Mouse (Mus musculus): Measurements from ENCODE around the gene Slc7a11. TPM values are rescaled to one million over a fixed set of nuclear protein-coding genes. Genes with fewer than 3 reads are reported as not detected.
"Not testable (repeated sequence)": the region's sequence is repeated elsewhere in the genome, so short reads cannot be mapped to it uniquely, and the experiment has no call there.

Slc7a11 gene
- polyA plus RNA-seq, 1 experiment from 2014 or later, result 1.2 TPM

- Histone ChIP-seq H3K4me1 (peaks cover 3% of the 10 kb centered on the region; the same call in 1 of the 2 replicates), H3K36me3 (no peaks in the 10 kb centered on the region), H3K4me3 (no peak overlapping the region), H3K9me3 (no peaks in the 10 kb centered on the region), H3K27ac (no peak overlapping the region), H3K27me3 (no peaks in the 10 kb centered on the region), H3K9ac (no peak overlapping the region), H3K4me2 (replicated peaks) (no peak overlapping the region)
- no peak for ATAC-seq (ENCODE audit: insufficient number of reproducible peaks, insufficient read depth, low FRiP score, low TSS enrichment)
- WGBS, result 81% methylated on average over 2 of the region's 2 CpGs
Observed at GRCm38 (mm10) chr3:50440409-50440808, 3.0 kb downstream of the Slc7a11 start.

- H3K27me3 ChIP-seq, result no peaks in the 10 kb centered on the region
- no peaks in the 10 kb centered on the region for H3K36me3 ChIP-seq
- no peak for ATAC-seq (ENCODE audit: insufficient number of reproducible peaks, insufficient read depth, low FRiP score, low TSS enrichment)
- no peak overlapping the region for H3K4me2 ChIP-seq (replicated peaks)
- no peaks in the 10 kb centered on the region for H3K4me1 ChIP-seq
- 88% methylated on average over 5 of the region's 5 CpGs for WGBS
- H3K27ac ChIP-seq, result no peak overlapping the region
- no peak overlapping the region for H3K4me3 ChIP-seq
- H3K9me3 ChIP-seq, result no peaks in the 10 kb centered on the region
- no peak overlapping the region for H3K9ac ChIP-seq
Observed at GRCm38 (mm10) chr3:50439429-50439828, 4.0 kb downstream of the Slc7a11 start.

- ATAC-seq (ENCODE audit: insufficient number of reproducible peaks, insufficient read depth, low FRiP score, low TSS enrichment), result no peak
- Histone ChIP-seq H3K36me3 (no peaks in the 10 kb centered on the region), H3K4me1 (peaks cover 4% of the 10 kb centered on the region; the same call in 1 of the 2 replicates), H3K4me2 (replicated peaks) (no peak overlapping the region), H3K4me3 (no peak overlapping the region), H3K27me3 (no peaks in the 10 kb centered on the region), H3K9me3 (no peaks in the 10 kb centered on the region), H3K9ac (no peak overlapping the region), H3K27ac (no peak overlapping the region)
- 26% methylated on average over 4 of the region's 4 CpGs for WGBS
Observed at GRCm38 (mm10) chr3:50438520-50439253, 4.7 kb downstream of the Slc7a11 start.

GRCm38 (mm10) chr3:50438081-50438480 is 5.3 kb downstream of the Slc7a11 start:
- not testable (repeated sequence) for H3K27me3 ChIP-seq; H3K36me3 ChIP-seq; H3K4me2 ChIP-seq (replicated peaks); H3K4me1 ChIP-seq; H3K27ac ChIP-seq; ATAC-seq (ENCODE audit: insufficient number of reproducible peaks, insufficient read depth, low FRiP score, low TSS enrichment); H3K9me3 ChIP-seq; H3K4me3 ChIP-seq; H3K9ac ChIP-seq
- WGBS, result 40% methylated on average over 2 of the region's 2 CpGs

GRCm38 (mm10) chr3:50436409-50436808 is 7.0 kb downstream of the Slc7a11 start:
- WGBS, result 93% methylated on average over 2 of the region's 2 CpGs
- H3K4me3 ChIP-seq; H3K4me2 ChIP-seq (replicated peaks); H3K27ac ChIP-seq; H3K4me1 ChIP-seq; H3K27me3 ChIP-seq; H3K36me3 ChIP-seq; ATAC-seq (ENCODE audit: insufficient number of reproducible peaks, insufficient read depth, low FRiP score, low TSS enrichment); H3K9me3 ChIP-seq; H3K9ac ChIP-seq: not testable (repeated sequence)

GRCm38 (mm10) chr3:50433831-50434230 is 9.6 kb downstream of the Slc7a11 start:
- Histone ChIP-seq H3K4me1 (peaks cover 4% of the 10 kb centered on the region; the same call in 1 of the 2 replicates), H3K27me3 (no peaks in the 10 kb centered on the region), H3K9ac (no peak overlapping the region), H3K4me3 (no peak overlapping the region), H3K4me2 (replicated peaks) (no peak overlapping the region), H3K27ac (no peak overlapping the region), H3K9me3 (no peaks in the 10 kb centered on the region), H3K36me3 (no peaks in the 10 kb centered on the region)
- ATAC-seq (ENCODE audit: insufficient number of reproducible peaks, insufficient read depth, low FRiP score, low TSS enrichment), result no peak
- WGBS, result 47% methylated on average over 4 of the region's 4 CpGs

GRCm38 (mm10) chr3:50430811-50431210 is 12.6 kb downstream of the Slc7a11 start:
- WGBS, result 96% methylated on average over 8 of the region's 8 CpGs
- Histone ChIP-seq H3K4me2 (replicated peaks) (no peak overlapping the region), H3K4me3 (no peak overlapping the region), H3K9ac (no peak overlapping the region), H3K36me3 (no peaks in the 10 kb centered on the region), H3K9me3 (no peaks in the 10 kb centered on the region), H3K27ac (no peak overlapping the region), H3K4me1 (peaks cover 4% of the 10 kb centered on the region; the same call in 1 of the 2 replicates), H3K27me3 (no peaks in the 10 kb centered on the region)
- no peak for ATAC-seq (ENCODE audit: insufficient number of reproducible peaks, insufficient read depth, low FRiP score, low TSS enrichment)

GRCm38 (mm10) chr3:50421480-50422277 is 21.7 kb downstream of the Slc7a11 start:
- Histone ChIP-seq H3K27me3 (no peaks in the 10 kb centered on the region), H3K4me2 (replicated peaks) (no peak overlapping the region), H3K4me3 (no peak overlapping the region), H3K9me3 (no peaks in the 10 kb centered on the region), H3K4me1 (no peaks in the 10 kb centered on the region), H3K9ac (no peak overlapping the region), H3K27ac (no peak overlapping the region), H3K36me3 (no peaks in the 10 kb centered on the region)
- 54% methylated on average over 8 of the region's 8 CpGs for WGBS
- ATAC-seq (ENCODE audit: insufficient number of reproducible peaks, insufficient read depth, low FRiP score, low TSS enrichment), result no peak

GRCm38 (mm10) chr3:50419161-50419560 is 24.3 kb downstream of the Slc7a11 start:
- H3K4me2 ChIP-seq (replicated peaks), result no peak overlapping the region
- H3K9ac ChIP-seq, result no peak overlapping the region
- no peaks in the 10 kb centered on the region for H3K9me3 ChIP-seq
- WGBS, result 89% methylated on average over 3 of the region's 3 CpGs
- H3K4me1 ChIP-seq, result no peaks in the 10 kb centered on the region
- no peak overlapping the region for H3K27ac ChIP-seq
- no peak for ATAC-seq (ENCODE audit: insufficient number of reproducible peaks, insufficient read depth, low FRiP score, low TSS enrichment)
- no peaks in the 10 kb centered on the region for H3K27me3 ChIP-seq
- no peaks in the 10 kb centered on the region for H3K36me3 ChIP-seq
- no peak overlapping the region for H3K4me3 ChIP-seq

- Histone ChIP-seq H3K4me3 (no peak overlapping the region), H3K27me3 (no peaks in the 10 kb centered on the region), H3K4me1 (no peaks in the 10 kb centered on the region), H3K4me2 (replicated peaks) (no peak overlapping the region), H3K9ac (no peak overlapping the region), H3K27ac (no peak overlapping the region), H3K9me3 (no peaks in the 10 kb centered on the region), H3K36me3 (no peaks in the 10 kb centered on the region)
- no peak for ATAC-seq (ENCODE audit: insufficient number of reproducible peaks, insufficient read depth, low FRiP score, low TSS enrichment)
- 95% methylated on average over 2 of the region's 2 CpGs for WGBS
Observed at GRCm38 (mm10) chr3:50406771-50407170, 36.6 kb downstream of the Slc7a11 start.

- Histone ChIP-seq H3K36me3 (no peaks in the 10 kb centered on the region), H3K9me3 (no peaks in the 10 kb centered on the region), H3K4me3 (no peak overlapping the region), H3K9ac (no peak overlapping the region), H3K4me1 (no peaks in the 10 kb centered on the region), H3K27me3 (no peaks in the 10 kb centered on the region), H3K27ac (no peak overlapping the region), H3K4me2 (replicated peaks) (no peak overlapping the region)
- ATAC-seq (ENCODE audit: insufficient number of reproducible peaks, insufficient read depth, low FRiP score, low TSS enrichment), result no peak
- WGBS, result 88% methylated on average over 3 of the region's 3 CpGs
Observed at GRCm38 (mm10) chr3:50405915-50406314, 37.5 kb downstream of the Slc7a11 start.

GRCm38 (mm10) chr3:50388786-50389185 is 54.6 kb downstream of the Slc7a11 start:
- no peak overlapping the region for H3K9ac ChIP-seq
- no peak overlapping the region for H3K4me3 ChIP-seq
- WGBS, result 66% methylated on average over 6 of the region's 6 CpGs
- H3K27me3 ChIP-seq, result no peaks in the 10 kb centered on the region
- H3K36me3 ChIP-seq, result no peaks in the 10 kb centered on the region
- H3K4me1 ChIP-seq, result peaks cover 8% of the 10 kb centered on the region; the same call in 1 of the 2 replicates
- H3K9me3 ChIP-seq, result no peaks in the 10 kb centered on the region
- ATAC-seq (ENCODE audit: insufficient number of reproducible peaks, insufficient read depth, low FRiP score, low TSS enrichment), result no peak
- no peak overlapping the region for H3K4me2 ChIP-seq (replicated peaks)
- no peak overlapping the region for H3K27ac ChIP-seq

Measured in embryonic facial prominence, embryonic 12.5 days (tissue).